Mouse (Mus musculus) midbrain, embryonic 12.5 days (tissue): ENCODE data around the gene Supt3. TPM values are rescaled to one million over a fixed set of nuclear protein-coding genes. Genes with fewer than 3 reads are reported as not detected.

Experiments used
- ATAC-seq: fragments of 200-750 bp; cut with Nextera tagmentation; 2 replicates; pipeline ENCODE4 v1.8.0; 2017; ENCODE audit warnings: low read depth, moderate TSS enrichment, moderate library complexity; ENCODE audit not compliant: low FRiP score
- H3K27ac ChIP-seq: fragments of 300-500 bp; sonication (generic); replicated peaks from 2 replicates; pipeline ENCODE4 v1.5.1; 2016; ENCODE audit warnings: mild to moderate bottlenecking
- H3K27me3 ChIP-seq: fragments of 300-500 bp; sonication (generic); 2 replicates; pipeline ENCODE4 v1.6.1; 2016; ENCODE audit warnings: mild to moderate bottlenecking
- H3K36me3 ChIP-seq: fragments of 300-500 bp; sonication (generic); 2 replicates; pipeline ENCODE4 v1.6.1; 2016
- H3K4me1 ChIP-seq: fragments of 300-500 bp; sonication (generic); 2 replicates; pipeline ENCODE4 v1.6.1; 2016
- H3K4me2 ChIP-seq: fragments of 300-500 bp; sonication (generic); replicated peaks from 2 replicates; pipeline ENCODE4 v1.6.1; 2016; ENCODE audit warnings: mild to moderate bottlenecking, moderate library complexity
- H3K4me3 ChIP-seq: fragments of 300-500 bp; sonication (generic); 2 replicates; pipeline ENCODE4 v1.5.1; 2016; ENCODE audit warnings: mild to moderate bottlenecking
- H3K9ac ChIP-seq: fragments of 300-500 bp; sonication (generic); replicated peaks from 2 replicates; pipeline ENCODE4 v1.6.1; 2016; ENCODE audit warnings: mild to moderate bottlenecking, moderate library complexity
- H3K9me3 ChIP-seq: fragments of 300-500 bp; sonication (generic); 2 replicates; pipeline ENCODE4 v1.6.1; 2016; ENCODE audit warnings: mild to moderate bottlenecking
- WGBS: fragments of 180-500 bp; shearing (Covaris S2); methylation state at CpG from one replicate; pipeline ENCODE4 v1.1.7; 2016; 5-methylcytosine and 5-hydroxymethylcytosine counted together
- polyA plus RNA-seq: library from polyadenylated mRNA; unstranded; fragments of >200 nt; fragmentation: Nextera tagmentation; extraction: Ambion mirVana; gene quantifications from 2 replicates; pipeline ENCODE4 v1.2.1, GENCODE M21; 2016

The Supt3 gene
- polyA plus RNA-seq, 1 experiment from 2014 or later = 25.0 TPM

DNA sequence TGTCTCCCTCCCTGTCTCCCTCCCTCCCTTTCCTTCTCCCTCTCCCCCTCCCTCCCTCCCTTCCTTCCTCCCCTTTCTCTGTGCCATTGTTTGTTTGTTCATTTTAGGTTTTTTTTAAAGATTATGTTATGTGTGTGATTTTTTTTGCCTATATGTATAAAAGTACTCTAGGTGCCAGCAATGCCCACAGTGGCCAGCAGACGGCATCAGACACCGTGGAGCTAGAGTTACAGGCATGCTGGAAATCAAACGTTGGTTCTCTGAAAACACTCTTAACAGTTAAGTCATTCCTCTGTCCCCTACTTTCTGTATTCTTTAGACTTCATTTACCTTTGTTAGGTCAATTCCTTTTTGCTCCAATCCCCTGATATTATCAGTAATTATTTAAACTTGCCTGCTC is 33.2 kb upstream of the Supt3 start:
- no peaks in the 10 kb centered on the region for H3K4me1 ChIP-seq
- H3K9me3 ChIP-seq = no peaks in the 10 kb centered on the region
- no peak overlapping the region for H3K27ac ChIP-seq
- H3K9ac ChIP-seq = no peak overlapping the region
- no peaks in the 10 kb centered on the region for H3K36me3 ChIP-seq
- no peak for ATAC-seq
- WGBS = 65% methylated on average over 3 of the region's 3 CpGs
- no peak overlapping the region for H3K4me2 ChIP-seq
- H3K27me3 ChIP-seq = peaks cover 25% of the 10 kb centered on the region
- no peak overlapping the region for H3K4me3 ChIP-seq

DNA sequence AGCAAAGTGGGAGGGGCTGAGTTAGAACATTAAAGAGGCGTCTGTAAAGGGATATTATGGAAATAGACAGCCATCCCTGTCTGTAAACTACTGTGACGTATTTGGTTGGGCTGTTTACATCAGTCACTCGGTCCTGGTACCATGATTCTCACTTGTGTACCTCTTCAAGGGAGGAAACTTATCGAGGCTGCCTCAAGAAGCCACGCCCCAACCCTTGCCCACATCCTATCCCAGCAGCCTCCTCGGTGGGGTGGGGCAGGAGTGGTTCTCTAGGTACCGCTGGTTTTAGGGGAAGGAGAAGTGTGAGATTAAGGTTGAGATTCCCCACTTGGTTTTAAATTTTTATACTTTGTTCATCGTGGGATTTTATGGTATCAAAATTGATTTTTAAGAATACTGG is 31.6 kb upstream of the Supt3 start:
- H3K9ac ChIP-seq = no peak overlapping the region
- H3K36me3 ChIP-seq = no peaks in the 10 kb centered on the region
- no peak for ATAC-seq
- H3K27me3 ChIP-seq = peaks cover 11% of the 10 kb centered on the region
- no peaks in the 10 kb centered on the region for H3K4me1 ChIP-seq
- H3K4me2 ChIP-seq = no peak overlapping the region
- H3K27ac ChIP-seq = no peak overlapping the region
- H3K9me3 ChIP-seq = no peaks in the 10 kb centered on the region
- no peak overlapping the region for H3K4me3 ChIP-seq
- WGBS = 89% methylated on average over 8 of the region's 8 CpGs

DNA sequence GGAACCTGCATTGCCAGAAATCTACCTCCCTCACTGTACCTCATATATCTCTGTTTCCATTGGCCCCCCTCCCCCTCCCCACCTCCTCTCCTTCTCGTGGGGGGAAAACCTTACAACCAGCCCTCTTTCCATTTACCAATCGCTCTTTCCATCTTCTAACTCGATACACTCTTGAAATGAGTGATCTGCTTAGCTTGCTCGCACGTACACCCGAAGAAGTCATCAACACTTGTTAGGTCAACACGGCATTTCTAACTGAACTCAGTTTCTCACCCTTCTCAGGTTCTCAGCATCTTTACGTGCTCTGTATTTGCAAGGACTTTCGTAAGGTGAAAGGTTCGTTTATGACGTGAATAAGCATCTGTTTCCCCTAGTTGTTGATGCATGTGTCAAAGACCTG is 10.6 kb upstream of the Supt3 start:
- Histone ChIP-seq H3K4me1 (no peaks in the 10 kb centered on the region), H3K36me3 (no peaks in the 10 kb centered on the region), H3K9ac (no peak overlapping the region), H3K27me3 (no peaks in the 10 kb centered on the region), H3K4me3 (no peak overlapping the region), H3K27ac (no peak overlapping the region), H3K9me3 (no peaks in the 10 kb centered on the region), H3K4me2 (no peak overlapping the region)
- no peak for ATAC-seq
- 87% methylated on average over 11 of the region's 11 CpGs for WGBS

DNA sequence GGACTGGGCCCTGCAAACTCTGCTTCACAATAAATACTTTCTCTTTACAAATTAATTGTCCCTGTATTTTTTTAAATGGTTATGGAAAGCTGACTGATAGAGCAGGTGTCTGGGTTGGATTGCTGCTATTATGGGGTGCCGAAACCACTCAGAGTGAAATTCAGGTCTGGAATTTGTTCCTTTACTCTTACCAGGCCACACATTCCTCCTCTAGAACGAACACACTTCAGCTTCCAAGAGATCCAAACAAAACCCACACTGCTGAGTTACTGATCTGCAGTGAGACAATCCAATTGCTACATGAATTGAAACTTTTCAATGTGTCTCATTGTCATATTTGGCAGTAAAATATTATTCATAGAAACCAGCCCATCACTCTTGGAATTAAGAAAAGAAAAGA is 10.0 kb upstream of the Supt3 start:
- WGBS = 63% methylated on average over 2 of the region's 2 CpGs
- H3K27ac ChIP-seq = no peak overlapping the region

DNA sequence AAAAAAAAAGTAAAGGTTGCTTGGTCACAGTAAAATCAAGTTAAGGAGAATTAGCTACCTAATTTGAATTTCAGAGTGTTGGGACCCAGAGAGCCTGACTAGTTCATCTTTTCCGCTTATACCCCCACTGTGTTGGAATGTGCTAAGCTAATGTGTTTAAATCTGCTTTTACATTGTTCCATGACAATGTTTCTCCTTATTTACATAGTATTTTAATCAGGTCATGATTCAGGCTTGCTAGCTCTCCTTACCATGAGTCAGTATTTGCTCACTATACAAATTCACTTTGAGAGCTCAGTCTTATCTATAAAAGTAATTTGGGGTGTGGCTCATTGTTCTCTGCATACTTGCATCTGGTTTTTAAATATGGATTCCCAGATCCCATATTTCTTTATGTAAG is 9.6 kb upstream of the Supt3 start:
- no peaks in the 10 kb centered on the region for H3K4me1 ChIP-seq
- no peak overlapping the region for H3K4me2 ChIP-seq
- 38% methylated on average over 1 of the region's 1 CpGs for WGBS
- no peaks in the 10 kb centered on the region for H3K36me3 ChIP-seq
- no peaks in the 10 kb centered on the region for H3K9me3 ChIP-seq
- H3K27ac ChIP-seq = no peak overlapping the region
- ATAC-seq = no peak
- no peak overlapping the region for H3K9ac ChIP-seq
- no peak overlapping the region for H3K4me3 ChIP-seq
- no peaks in the 10 kb centered on the region for H3K27me3 ChIP-seq

More for the DNA sequence above, 10.0 kb upstream of the Supt3 start:
- no peak overlapping the region for H3K4me3 ChIP-seq
- no peaks in the 10 kb centered on the region for H3K9me3 ChIP-seq
- H3K4me2 ChIP-seq = no peak overlapping the region
- no peaks in the 10 kb centered on the region for H3K27me3 ChIP-seq
- H3K36me3 ChIP-seq = no peaks in the 10 kb centered on the region
- no peaks in the 10 kb centered on the region for H3K4me1 ChIP-seq
- no peak for ATAC-seq
- H3K9ac ChIP-seq = no peak overlapping the region

DNA sequence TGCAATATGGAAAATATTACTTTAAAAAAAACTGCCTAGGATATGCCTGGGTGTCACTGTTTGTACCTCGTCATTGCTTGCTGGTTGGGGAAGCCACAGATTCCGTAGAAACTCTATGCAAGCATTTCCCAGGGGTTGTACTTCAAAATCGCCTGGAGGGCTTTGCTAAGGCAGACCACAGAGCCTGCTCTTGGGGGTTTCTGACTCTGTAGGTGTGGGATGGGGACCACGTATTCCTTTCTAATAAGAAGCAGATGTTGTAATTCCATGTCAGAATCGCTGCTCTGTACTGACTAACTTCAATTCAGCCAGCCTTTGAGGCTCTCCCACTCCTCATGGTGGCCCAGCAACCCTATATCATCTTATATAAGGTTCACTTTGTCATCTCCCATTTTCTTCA is 8.4 kb upstream of the Supt3 start:
- Histone ChIP-seq H3K4me2 (no peak overlapping the region), H3K27ac (no peak overlapping the region), H3K27me3 (no peaks in the 10 kb centered on the region), H3K4me3 (no peak overlapping the region), H3K36me3 (no peaks in the 10 kb centered on the region), H3K4me1 (no peaks in the 10 kb centered on the region), H3K9ac (no peak overlapping the region), H3K9me3 (no peaks in the 10 kb centered on the region)
- WGBS = 59% methylated on average over 5 of the region's 5 CpGs
- no peak for ATAC-seq

DNA sequence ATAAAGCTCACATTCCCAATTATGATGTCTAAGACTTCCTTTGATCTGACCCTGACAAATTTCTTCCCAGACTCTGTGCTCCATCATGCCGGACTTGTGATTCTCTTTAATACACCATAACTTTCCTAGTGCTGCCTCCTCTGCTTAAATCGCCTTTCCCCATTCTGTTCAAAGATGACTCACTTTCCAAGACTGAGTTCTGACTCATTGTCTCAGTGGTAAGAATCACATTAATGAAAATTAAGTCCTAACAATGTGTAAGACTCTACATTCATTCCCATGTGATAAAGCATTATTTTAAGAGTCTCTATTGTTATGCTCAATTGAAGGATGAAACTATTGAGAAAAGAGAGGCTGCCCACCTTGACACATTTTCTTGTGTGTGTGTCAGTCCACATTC is 6.1 kb upstream of the Supt3 start:
- no peak overlapping the region for H3K27ac ChIP-seq

DNA sequence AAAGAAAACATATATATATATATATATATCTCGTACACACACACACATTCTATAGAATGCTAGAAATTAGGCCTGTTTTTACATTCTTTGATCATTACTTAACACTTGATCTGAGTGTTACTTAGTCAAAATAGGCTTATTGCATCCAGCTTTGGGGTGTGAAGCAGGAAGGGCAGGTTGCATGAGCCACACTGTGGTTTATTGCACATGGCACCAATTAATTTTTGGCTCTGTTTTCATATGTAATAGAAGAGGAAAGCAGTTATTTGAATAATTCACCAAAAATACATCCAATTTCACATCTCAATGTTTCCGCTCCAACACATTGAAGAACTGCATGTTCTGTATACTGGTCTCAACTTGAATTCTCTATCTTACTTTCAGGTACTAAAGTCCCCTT is 4.4 kb upstream of the Supt3 start:
- 97% methylated on average over 2 of the region's 2 CpGs for WGBS
- Histone ChIP-seq H3K27me3 (no peaks in the 10 kb centered on the region), H3K36me3 (no peaks in the 10 kb centered on the region), H3K9ac (no peak overlapping the region), H3K4me1 (no peaks in the 10 kb centered on the region), H3K27ac (no peak overlapping the region), H3K4me2 (no peak overlapping the region), H3K4me3 (no peak overlapping the region), H3K9me3 (0 out of 2 replicates have a peak, but pooled peaks cover 3% of the 10 kb centered on the region)
- ATAC-seq = no peak

More for the DNA sequence above, 6.1 kb upstream of the Supt3 start:
- ATAC-seq = no peak
- 0 out of 2 replicates have a peak, but pooled peaks cover under 1% of the 10 kb centered on the region for H3K9me3 ChIP-seq
- no peak overlapping the region for H3K4me2 ChIP-seq
- no peaks in the 10 kb centered on the region for H3K36me3 ChIP-seq
- H3K4me1 ChIP-seq = no peaks in the 10 kb centered on the region
- no peaks in the 10 kb centered on the region for H3K27me3 ChIP-seq
- 85% methylated on average over 2 of the region's 2 CpGs for WGBS
- H3K4me3 ChIP-seq = no peak overlapping the region
- no peak overlapping the region for H3K9ac ChIP-seq

DNA sequence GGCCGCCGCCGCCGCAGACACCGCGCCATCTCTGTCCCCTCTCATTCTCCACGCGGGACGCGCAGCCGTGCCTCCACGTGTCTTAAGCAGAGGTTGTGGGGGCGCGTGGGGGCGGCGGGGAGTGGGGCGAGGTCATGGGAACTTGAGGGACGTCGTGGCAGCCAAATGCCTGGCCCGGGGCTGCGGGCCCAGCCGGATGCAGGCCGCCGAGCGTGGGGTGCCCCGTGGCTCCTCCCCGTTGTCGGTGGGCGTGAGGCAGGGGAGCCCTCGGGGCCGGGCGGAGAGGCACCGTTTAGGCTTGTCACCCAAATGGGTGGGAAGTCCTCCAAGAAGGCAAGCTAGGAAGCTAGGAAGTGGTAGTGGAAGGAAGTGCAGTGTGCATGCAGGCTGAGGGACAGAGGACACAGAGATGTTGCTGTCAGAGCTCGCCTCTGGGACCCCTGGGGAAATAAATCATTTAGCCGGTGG is 419 bp downstream of the Supt3 start:
- 0 out of 2 replicates have a peak, but pooled peaks cover 3% of the 10 kb centered on the region for H3K9me3 ChIP-seq
- no peaks in the 10 kb centered on the region for H3K36me3 ChIP-seq
- under 1% methylated on average over 33 of the region's 35 CpGs for WGBS
- H3K27me3 ChIP-seq = no peaks in the 10 kb centered on the region
- ATAC-seq = peak; percentile 87
- H3K4me3 ChIP-seq = peak overlapping the region; percentile 88
- H3K4me2 ChIP-seq = peak overlapping the region; percentile 73
- peaks cover 8% of the 10 kb centered on the region; the same call in 1 of the 2 replicates for H3K4me1 ChIP-seq
- peak overlapping the region; percentile 85 for H3K27ac ChIP-seq
- H3K9ac ChIP-seq = peak overlapping the region; percentile 92

DNA sequence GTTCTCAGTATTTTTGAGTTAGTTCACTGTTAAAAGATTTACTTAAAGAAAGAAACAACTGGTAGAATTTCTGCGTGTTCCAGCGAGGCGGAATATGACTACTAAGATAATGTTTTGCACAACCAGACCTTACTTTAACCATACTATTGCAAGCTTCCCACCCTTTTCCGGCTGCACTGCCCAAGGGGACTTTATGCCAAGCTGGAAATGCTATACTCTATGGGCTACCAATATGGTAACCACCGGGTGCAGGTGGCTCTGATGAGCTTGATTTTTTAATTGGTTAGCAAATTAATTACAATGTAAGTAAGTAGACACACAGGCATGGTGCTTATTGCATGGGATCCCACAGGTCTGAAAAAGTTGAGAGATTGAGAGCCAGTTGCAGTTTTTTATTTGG is 1.2 kb downstream of the Supt3 start:
- Histone ChIP-seq H3K4me3 (peak overlapping the region; percentile 88), H3K4me2 (peak overlapping the region; percentile 73), H3K36me3 (no peaks in the 10 kb centered on the region), H3K9ac (no peak overlapping the region), H3K4me1 (peaks cover 8% of the 10 kb centered on the region; the same call in 1 of the 2 replicates), H3K27me3 (no peaks in the 10 kb centered on the region), H3K27ac (no peak overlapping the region), H3K9me3 (0 out of 2 replicates have a peak, but pooled peaks cover 3% of the 10 kb centered on the region)
- WGBS = 65% methylated on average over 5 of the region's 5 CpGs
- ATAC-seq = no peak

DNA sequence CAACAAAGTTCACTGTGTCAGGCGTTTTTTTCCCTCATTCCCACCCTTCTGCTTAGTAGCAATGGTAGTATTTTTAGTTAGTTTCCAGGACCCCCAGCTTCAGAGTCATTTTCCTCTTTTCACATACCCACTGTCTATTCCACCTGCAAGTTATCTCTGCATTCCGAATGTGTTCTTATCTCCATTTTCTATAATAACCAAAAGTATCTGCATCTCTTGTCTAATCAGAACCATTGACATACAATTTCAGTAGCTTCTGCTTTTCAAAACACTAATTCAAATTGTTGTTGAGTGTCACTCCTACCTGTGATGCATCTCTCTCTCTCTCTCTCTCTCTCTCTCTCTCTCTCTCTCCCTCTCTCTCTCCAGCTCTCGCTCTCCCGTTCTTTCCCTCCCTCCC is 3.4 kb downstream of the Supt3 start:
- Histone ChIP-seq H3K4me1 (peaks cover 8% of the 10 kb centered on the region; the same call in 1 of the 2 replicates), H3K9ac (no peak overlapping the region), H3K9me3 (0 out of 2 replicates have a peak, but pooled peaks cover 3% of the 10 kb centered on the region), H3K4me3 (no peak overlapping the region), H3K27me3 (no peaks in the 10 kb centered on the region), H3K4me2 (no peak overlapping the region), H3K27ac (no peak overlapping the region), H3K36me3 (no peaks in the 10 kb centered on the region)
- ATAC-seq = no peak
- 71% methylated on average over 4 of the region's 4 CpGs for WGBS

DNA sequence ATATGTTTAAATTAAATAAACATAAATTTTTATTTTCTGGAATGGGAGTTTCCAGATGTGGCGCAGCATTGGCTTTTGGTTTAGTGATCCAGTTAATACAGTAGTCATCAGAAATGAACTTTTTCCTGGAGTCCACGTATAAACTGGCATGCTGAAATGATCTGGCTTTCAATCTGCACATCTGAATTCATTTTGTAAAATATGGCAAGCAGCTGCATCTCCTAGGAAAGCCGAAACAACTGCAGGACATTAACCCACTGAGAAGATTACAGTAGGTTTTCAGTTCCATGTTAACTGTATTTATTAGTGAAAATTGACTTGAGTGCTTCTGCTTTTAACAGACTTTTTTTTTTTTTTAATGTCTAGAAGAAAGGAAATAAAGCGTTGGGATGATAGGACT is 5.4 kb downstream of the Supt3 start:
- WGBS = 87% methylated on average over 4 of the region's 4 CpGs
- no peaks in the 10 kb centered on the region for H3K27me3 ChIP-seq
- no peak for ATAC-seq
- no peaks in the 10 kb centered on the region for H3K36me3 ChIP-seq
- no peak overlapping the region for H3K9ac ChIP-seq
- H3K27ac ChIP-seq = no peak overlapping the region
- no peaks in the 10 kb centered on the region for H3K9me3 ChIP-seq
- H3K4me2 ChIP-seq = no peak overlapping the region
- H3K4me1 ChIP-seq = peaks cover 8% of the 10 kb centered on the region; the same call in 1 of the 2 replicates
- no peak overlapping the region for H3K4me3 ChIP-seq

DNA sequence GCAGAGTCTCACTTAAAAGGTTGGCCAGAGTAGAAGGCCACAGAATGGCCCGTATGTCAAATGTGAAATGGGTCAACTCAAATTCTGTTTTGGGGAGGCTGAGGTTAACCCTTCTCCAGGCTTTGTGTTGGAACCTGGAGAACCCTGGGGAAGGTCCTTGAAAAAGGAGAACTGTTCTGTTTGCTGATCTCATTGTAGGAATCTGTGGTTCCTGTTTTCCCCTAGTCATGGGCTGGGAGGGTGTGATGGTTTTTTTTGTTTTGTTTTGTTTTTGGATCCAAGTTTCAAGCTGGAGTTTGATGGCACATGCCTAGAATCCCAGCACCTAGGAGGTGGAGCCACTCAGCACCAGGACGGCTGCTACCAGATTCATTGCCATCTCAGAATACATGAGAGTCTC is 6.2 kb downstream of the Supt3 start:
- H3K4me3 ChIP-seq = no peak overlapping the region
- no peak for ATAC-seq
- no peaks in the 10 kb centered on the region for H3K27me3 ChIP-seq
- H3K4me1 ChIP-seq = peaks cover 3% of the 10 kb centered on the region; the same call in 1 of the 2 replicates
- WGBS = 83% methylated on average over 2 of the region's 2 CpGs
- no peak overlapping the region for H3K27ac ChIP-seq
- H3K9ac ChIP-seq = no peak overlapping the region
- no peak overlapping the region for H3K4me2 ChIP-seq
- no peaks in the 10 kb centered on the region for H3K36me3 ChIP-seq
- H3K9me3 ChIP-seq = no peaks in the 10 kb centered on the region
